Mouse (Mus musculus) liver, embryonic 14.5 days (tissue): ENCODE data around the gene Gng8.

Source experiments
- CTCF ChIP-seq: IDR thresholded peaks from 2 replicates; pipeline ENCODE4 v1.5.1; 2016; ENCODE audit warnings: antibody characterized with exemption, low read depth, control low read depth
- EP300 ChIP-seq: IDR thresholded peaks from 2 replicates; pipeline ENCODE4 v1.6.1; 2016; ENCODE audit warnings: antibody characterized with exemption, low read depth

GRCm38 (mm10) chr7:16891641-16892351, at the start of gene Gng8:
- TF ChIP-seq CTCF (peak; percentile 97), EP300 (no peak)
